Mouse (Mus musculus) liver, embryonic 11.5 days (tissue): ENCODE data around the gene Myo10. TPM values are rescaled to one million over a fixed set of nuclear protein-coding genes. Genes with fewer than 3 reads are reported as not detected.

Experiments used
- ATAC-seq: fragments of 200-750 bp; cut with Nextera tagmentation; replicated peaks from 2 replicates; pipeline ENCODE4 v1.8.0; 2017; ENCODE audit warnings: moderate number of reproducible peaks, mild to moderate bottlenecking, moderate TSS enrichment, moderate library complexity; ENCODE audit not compliant: low FRiP score
- DNase-seq: peaks from one replicate; pipeline ENCODE4 v3.0.0-alpha.2; 2017; ENCODE audit warnings: low spot score
- H3K27ac ChIP-seq: fragments of 300-500 bp; sonication (generic); 2 replicates; pipeline ENCODE4 v1.5.1; 2014; ENCODE audit warnings: mild to moderate bottlenecking, low read depth, low read length, control low read depth
- H3K27me3 ChIP-seq: fragments of 300-500 bp; sonication (generic); replicated peaks from 2 replicates; pipeline ENCODE4 v1.6.1; 2014; ENCODE audit warnings: low read length, mixed read lengths; ENCODE audit not compliant: control insufficient read depth, insufficient read depth
- H3K36me3 ChIP-seq: fragments of 300-500 bp; sonication (generic); 2 replicates; pipeline ENCODE4 v1.6.1; 2014; ENCODE audit warnings: mild to moderate bottlenecking, low read length, moderate library complexity, mixed read lengths; ENCODE audit not compliant: control insufficient read depth, insufficient read depth
- H3K4me1 ChIP-seq: fragments of 300-500 bp; sonication (generic); replicated peaks from 2 replicates; pipeline ENCODE4 v1.6.1; 2014; ENCODE audit warnings: low read length, mixed read lengths; ENCODE audit not compliant: control insufficient read depth, insufficient read depth
- H3K4me2 ChIP-seq: fragments of 300-500 bp; sonication (generic); 2 replicates; pipeline ENCODE4 v1.6.1; 2014; ENCODE audit warnings: mild to moderate bottlenecking, control low read depth, moderate library complexity
- H3K4me3 ChIP-seq: fragments of 300-500 bp; sonication (generic); 2 replicates; pipeline ENCODE4 v1.5.1; 2014; ENCODE audit warnings: low read depth, low read length, control low read depth
- H3K9ac ChIP-seq: fragments of 300-500 bp; sonication (generic); 2 replicates; pipeline ENCODE4 v1.6.1; 2014; ENCODE audit warnings: low read depth, low read length, control low read depth
- H3K9me3 ChIP-seq: fragments of 300-500 bp; sonication (generic); 2 replicates; pipeline ENCODE4 v1.6.1; 2016; ENCODE audit warnings: low read length, inconsistent platforms, mixed read lengths; ENCODE audit not compliant: control insufficient read depth
- WGBS: fragments of 180-500 bp; shearing (Covaris S2); extraction: QIAGEN DNeasy Blood & Tissue Kit; methylation state at CpG from one replicate; pipeline ENCODE4 v1.1.7; 2014; 5-methylcytosine and 5-hydroxymethylcytosine counted together
- polyA plus RNA-seq: library from polyadenylated mRNA; unstranded; fragments of >200 nt; fragmentation: Nextera tagmentation; extraction: Ambion mirVana; gene quantifications from 2 replicates; pipeline ENCODE4 v1.2.1, GENCODE M21; 2014

Gene Myo10
- polyA plus RNA-seq, 1 experiment from 2014 or later = 16.3 TPM

GRCm38 (mm10) chr15:25767777-25768176, 145.5 kb downstream of the Myo10 start:
- Histone ChIP-seq H3K36me3 (no peaks in the 10 kb centered on the region), H3K9ac (no peak overlapping the region), H3K9me3 (no peaks in the 10 kb centered on the region), H3K4me3 (no peak overlapping the region), H3K4me2 (no peak overlapping the region), H3K27ac (no peak overlapping the region), H3K4me1 (peaks cover 12% of the 10 kb centered on the region), H3K27me3 (no peaks in the 10 kb centered on the region)
- 63% methylated on average over 6 of the region's 6 CpGs for WGBS
- DNase-seq (no peak), ATAC-seq (no peak)

- H3K36me3 ChIP-seq = no peaks in the 10 kb centered on the region
- H3K4me2 ChIP-seq = no peak overlapping the region
- no peaks in the 10 kb centered on the region for H3K9me3 ChIP-seq
- DNase-seq (no peak), ATAC-seq (no peak)
- no peak overlapping the region for H3K27ac ChIP-seq
- H3K4me1 ChIP-seq = peaks cover 12% of the 10 kb centered on the region
- no peak overlapping the region for H3K9ac ChIP-seq
- 75% methylated on average over 9 of the region's 9 CpGs for WGBS
- no peaks in the 10 kb centered on the region for H3K27me3 ChIP-seq
- no peak overlapping the region for H3K4me3 ChIP-seq
Measured at GRCm38 (mm10) chr15:25769524-25770255, 147.4 kb downstream of the Myo10 start.

GRCm38 (mm10) chr15:25771782-25772181, 149.5 kb downstream of the Myo10 start:
- Histone ChIP-seq H3K4me2 (no peak overlapping the region), H3K9ac (no peak overlapping the region), H3K27ac (no peak overlapping the region), H3K4me1 (peaks cover 12% of the 10 kb centered on the region), H3K9me3 (no peaks in the 10 kb centered on the region), H3K36me3 (no peaks in the 10 kb centered on the region), H3K4me3 (no peak overlapping the region), H3K27me3 (no peaks in the 10 kb centered on the region)
- WGBS = 82% methylated on average over 10 of the region's 10 CpGs
- DNase-seq = no peak
- no peak for ATAC-seq

- no peaks in the 10 kb centered on the region; the same call in 1 of the 2 replicates for H3K36me3 ChIP-seq
- no peaks in the 10 kb centered on the region for H3K27me3 ChIP-seq
- H3K27ac ChIP-seq = 0 out of 2 replicates have a peak overlapping the region, but pooled peaks have one; percentile 3
- H3K4me3 ChIP-seq = peak overlapping the region; percentile 32
- no peaks in the 10 kb centered on the region for H3K9me3 ChIP-seq
- no peaks in the 10 kb centered on the region for H3K4me1 ChIP-seq
- DNase-seq (no peak), ATAC-seq (peak; percentile 42)
- peak overlapping the region; percentile 50 for H3K4me2 ChIP-seq
- 29% methylated on average over 21 of the region's 21 CpGs for WGBS
- H3K9ac ChIP-seq = peak overlapping the region; percentile 20; the same call in 1 of the 2 replicates
Measured at GRCm38 (mm10) chr15:25773711-25774513, 151.6 kb downstream of the Myo10 start.

- Histone ChIP-seq H3K9me3 (no peaks in the 10 kb centered on the region), H3K27ac (no peak overlapping the region), H3K4me1 (no peaks in the 10 kb centered on the region), H3K9ac (no peak overlapping the region), H3K4me2 (no peak overlapping the region), H3K36me3 (peaks cover 23% of the 10 kb centered on the region), H3K4me3 (no peak overlapping the region), H3K27me3 (no peaks in the 10 kb centered on the region)
- DNase-seq (no peak), ATAC-seq (no peak)
- 85% methylated on average over 8 of the region's 8 CpGs for WGBS
Measured at GRCm38 (mm10) chr15:25778937-25779336, 156.6 kb downstream of the Myo10 start.

- Histone ChIP-seq H3K9me3 (no peaks in the 10 kb centered on the region), H3K36me3 (peaks cover 25% of the 10 kb centered on the region), H3K4me1 (no peaks in the 10 kb centered on the region), H3K4me2 (no peak overlapping the region), H3K4me3 (no peak overlapping the region), H3K27me3 (no peaks in the 10 kb centered on the region), H3K9ac (no peak overlapping the region), H3K27ac (no peak overlapping the region)
- ATAC-seq (no peak), DNase-seq (no peak)
- 87% methylated on average over 23 of the region's 23 CpGs for WGBS
Measured at GRCm38 (mm10) chr15:25779522-25780191, 157.3 kb downstream of the Myo10 start.

- 82% methylated on average over 33 of the region's 33 CpGs for WGBS
Measured at GRCm38 (mm10) chr15:25781053-25781452, 158.7 kb downstream of the Myo10 start.

GRCm38 (mm10) chr15:25785456-25786390, 163.4 kb downstream of the Myo10 start:
- DNase-seq (no peak), ATAC-seq (no peak)
- Histone ChIP-seq H3K9ac (no peak overlapping the region), H3K4me2 (no peak overlapping the region), H3K4me3 (no peak overlapping the region), H3K4me1 (no peaks in the 10 kb centered on the region), H3K27ac (no peak overlapping the region), H3K9me3 (no peaks in the 10 kb centered on the region), H3K27me3 (no peaks in the 10 kb centered on the region), H3K36me3 (peaks cover 27% of the 10 kb centered on the region)
- WGBS = 93% methylated on average over 35 of the region's 35 CpGs

More at GRCm38 (mm10) chr15:25781053-25781452, 158.7 kb downstream of the Myo10 start:
- Histone ChIP-seq H3K4me1 (no peaks in the 10 kb centered on the region), H3K27ac (no peak overlapping the region), H3K27me3 (no peaks in the 10 kb centered on the region), H3K9me3 (no peaks in the 10 kb centered on the region), H3K9ac (no peak overlapping the region), H3K36me3 (peaks cover 25% of the 10 kb centered on the region), H3K4me3 (no peak overlapping the region), H3K4me2 (no peak overlapping the region)
- ATAC-seq (no peak; the same call in 1 of the 2 replicates), DNase-seq (no peak)
